Mouse (Mus musculus): Measurements from ENCODE around the gene Strn. TPM values are rescaled to one million over a fixed set of nuclear protein-coding genes. Genes with fewer than 3 reads are reported as not detected.

Gene Strn
- polyA plus RNA-seq (2016; fragmentation: Nextera tagmentation; extraction: Ambion mirVana) = 4.8 and 6.0 TPM in 2 replicates

GRCm38 (mm10) chr17:78737096-78737495, at the start of gene Strn:
Strn (minus strand) TSS chr17:78737196.
- no peaks in the 10 kb centered on the region for H3K36me3 ChIP-seq
- H3K27me3 ChIP-seq (ENCODE audit: insufficient read depth, poor library complexity, severe bottlenecking) = no peaks in the 10 kb centered on the region
- peak within 1 kb of the TSS; percentile 90 for H3K4me3 ChIP-seq
- DNase-seq (ENCODE audit: low spot score) = no peak
- H3K4me1 ChIP-seq (replicated peaks) = peaks cover 33% of the 10 kb centered on the region
- H3K9me3 ChIP-seq = no peaks in the 10 kb centered on the region
- WGBS = 41% methylated on average over 4 of the region's 4 CpGs
- H3K27ac ChIP-seq = peak within 1 kb of the TSS; percentile 96

- Histone ChIP-seq H3K36me3 (peaks cover 38% of the 10 kb centered on the region), H3K27ac (no peak overlapping the region), H3K9me3 (0 out of 2 replicates have a peak, but pooled peaks cover 3% of the 10 kb centered on the region), H3K4me3 (no peak overlapping the region), H3K27me3 (ENCODE audit: insufficient read depth, poor library complexity, severe bottlenecking) (no peaks in the 10 kb centered on the region), H3K4me1 (replicated peaks) (no peaks in the 10 kb centered on the region)
- no peak for DNase-seq (ENCODE audit: low spot score)
- WGBS = 93% methylated on average over 1 of the region's 1 CpGs
Observed at GRCm38 (mm10) chr17:78778765-78779164, 41.8 kb upstream of the Strn start.

GRCm38 (mm10) chr17:78772317-78772716, 35.3 kb upstream of the Strn start:
- Histone ChIP-seq H3K4me1 (replicated peaks) (no peaks in the 10 kb centered on the region), H3K27me3 (ENCODE audit: insufficient read depth, poor library complexity, severe bottlenecking) (no peaks in the 10 kb centered on the region), H3K27ac (no peak overlapping the region), H3K4me3 (no peak overlapping the region), H3K36me3 (peaks cover 26% of the 10 kb centered on the region), H3K9me3 (no peaks in the 10 kb centered on the region)
- no peak for DNase-seq (ENCODE audit: low spot score)
- 91% methylated on average over 2 of the region's 2 CpGs for WGBS

GRCm38 (mm10) chr17:78770932-78771331, 33.9 kb upstream of the Strn start:
- Histone ChIP-seq H3K27me3 (ENCODE audit: insufficient read depth, poor library complexity, severe bottlenecking) (no peaks in the 10 kb centered on the region), H3K9me3 (no peaks in the 10 kb centered on the region), H3K27ac (no peak overlapping the region), H3K36me3 (peaks cover 32% of the 10 kb centered on the region), H3K4me3 (no peak overlapping the region), H3K4me1 (replicated peaks) (no peaks in the 10 kb centered on the region)
- WGBS = 84% methylated on average over 7 of the region's 7 CpGs
- DNase-seq (ENCODE audit: low spot score) = no peak

GRCm38 (mm10) chr17:78769341-78769740, 32.3 kb upstream of the Strn start:
- WGBS = 80% methylated on average over 3 of the region's 3 CpGs
- Histone ChIP-seq H3K27me3 (ENCODE audit: insufficient read depth, poor library complexity, severe bottlenecking) (no peaks in the 10 kb centered on the region), H3K27ac (no peak overlapping the region), H3K4me3 (no peak overlapping the region), H3K9me3 (no peaks in the 10 kb centered on the region), H3K4me1 (replicated peaks) (no peaks in the 10 kb centered on the region), H3K36me3 (peaks cover 48% of the 10 kb centered on the region)
- DNase-seq (ENCODE audit: low spot score) = no peak

- Histone ChIP-seq H3K27ac (no peak overlapping the region), H3K36me3 (peaks cover 52% of the 10 kb centered on the region), H3K4me1 (replicated peaks) (no peaks in the 10 kb centered on the region), H3K27me3 (ENCODE audit: insufficient read depth, poor library complexity, severe bottlenecking) (no peaks in the 10 kb centered on the region), H3K4me3 (no peak overlapping the region), H3K9me3 (no peaks in the 10 kb centered on the region)
- DNase-seq (ENCODE audit: low spot score) = no peak
- WGBS = 87% methylated on average over 2 of the region's 2 CpGs
Observed at GRCm38 (mm10) chr17:78768937-78769336, 31.9 kb upstream of the Strn start.

- Histone ChIP-seq H3K27ac (no peak overlapping the region), H3K4me1 (replicated peaks) (no peaks in the 10 kb centered on the region), H3K36me3 (peaks cover 47% of the 10 kb centered on the region), H3K9me3 (no peaks in the 10 kb centered on the region), H3K27me3 (ENCODE audit: insufficient read depth, poor library complexity, severe bottlenecking) (no peaks in the 10 kb centered on the region), H3K4me3 (no peak overlapping the region)
- 74% methylated on average over 8 of the region's 8 CpGs for WGBS
- DNase-seq (ENCODE audit: low spot score) = no peak
Observed at GRCm38 (mm10) chr17:78767546-78767945, 30.6 kb upstream of the Strn start.

GRCm38 (mm10) chr17:78766084-78766483, 29.1 kb upstream of the Strn start:
- Histone ChIP-seq H3K27ac (no peak overlapping the region), H3K27me3 (ENCODE audit: insufficient read depth, poor library complexity, severe bottlenecking) (no peaks in the 10 kb centered on the region), H3K36me3 (peaks cover 50% of the 10 kb centered on the region), H3K4me3 (no peak overlapping the region), H3K4me1 (replicated peaks) (no peaks in the 10 kb centered on the region), H3K9me3 (no peaks in the 10 kb centered on the region)
- no peak for DNase-seq (ENCODE audit: low spot score)
- WGBS = 85% methylated on average over 7 of the region's 7 CpGs

- H3K36me3 ChIP-seq = peaks cover 57% of the 10 kb centered on the region
- H3K4me3 ChIP-seq = no peak overlapping the region
- 92% methylated on average over 5 of the region's 5 CpGs for WGBS
- no peaks in the 10 kb centered on the region for H3K4me1 ChIP-seq (replicated peaks)
- no peaks in the 10 kb centered on the region for H3K27me3 ChIP-seq (ENCODE audit: insufficient read depth, poor library complexity, severe bottlenecking)
- H3K27ac ChIP-seq = no peak overlapping the region
- DNase-seq (ENCODE audit: low spot score) = no peak
- no peaks in the 10 kb centered on the region for H3K9me3 ChIP-seq
Observed at GRCm38 (mm10) chr17:78763272-78763671, 26.3 kb upstream of the Strn start.

GRCm38 (mm10) chr17:78752938-78753655, 16.1 kb upstream of the Strn start:
- 57% methylated on average over 17 of the region's 17 CpGs for WGBS
- peaks cover 36% of the 10 kb centered on the region for H3K36me3 ChIP-seq
- H3K27me3 ChIP-seq (ENCODE audit: insufficient read depth, poor library complexity, severe bottlenecking) = no peaks in the 10 kb centered on the region
- DNase-seq (ENCODE audit: low spot score) = no peak
- no peak overlapping the region for H3K4me3 ChIP-seq
- H3K9me3 ChIP-seq = no peaks in the 10 kb centered on the region
- no peak overlapping the region for H3K27ac ChIP-seq
- peaks cover 10% of the 10 kb centered on the region for H3K4me1 ChIP-seq (replicated peaks)

- H3K27ac ChIP-seq = no peak overlapping the region
- WGBS = 37% methylated on average over 10 of the region's 10 CpGs
- no peaks in the 10 kb centered on the region for H3K9me3 ChIP-seq
- H3K36me3 ChIP-seq = peaks cover 25% of the 10 kb centered on the region
- H3K4me3 ChIP-seq = no peak overlapping the region
- no peaks in the 10 kb centered on the region for H3K27me3 ChIP-seq (ENCODE audit: insufficient read depth, poor library complexity, severe bottlenecking)
- H3K4me1 ChIP-seq (replicated peaks) = peaks cover 10% of the 10 kb centered on the region
- peak; percentile 25 for DNase-seq (ENCODE audit: low spot score)
Observed at GRCm38 (mm10) chr17:78752064-78752463, 15.1 kb upstream of the Strn start.

- Histone ChIP-seq H3K4me3 (no peak overlapping the region), H3K27me3 (ENCODE audit: insufficient read depth, poor library complexity, severe bottlenecking) (no peaks in the 10 kb centered on the region), H3K9me3 (no peaks in the 10 kb centered on the region), H3K4me1 (replicated peaks) (peaks cover 10% of the 10 kb centered on the region), H3K27ac (no peak overlapping the region), H3K36me3 (peaks cover 11% of the 10 kb centered on the region)
- 94% methylated on average over 9 of the region's 9 CpGs for WGBS
- DNase-seq (ENCODE audit: low spot score) = no peak
Observed at GRCm38 (mm10) chr17:78748440-78748839, 11.4 kb upstream of the Strn start.

- H3K27ac ChIP-seq = no peak overlapping the region
- H3K36me3 ChIP-seq = no peaks in the 10 kb centered on the region
- H3K27me3 ChIP-seq (ENCODE audit: insufficient read depth, poor library complexity, severe bottlenecking) = no peaks in the 10 kb centered on the region
- H3K4me3 ChIP-seq = no peak overlapping the region
- 43% methylated on average over 1 of the region's 1 CpGs for WGBS
- DNase-seq (ENCODE audit: low spot score) = no peak
- H3K9me3 ChIP-seq = no peaks in the 10 kb centered on the region
- peaks cover 25% of the 10 kb centered on the region for H3K4me1 ChIP-seq (replicated peaks)
Observed at GRCm38 (mm10) chr17:78738416-78738815, 1.4 kb upstream of the Strn start.

All from hindbrain, embryonic 10.5 days (tissue).